Mouse (Mus musculus): ENCODE results near the gene Tdrd9. TPM values are rescaled to one million over a fixed set of nuclear protein-coding genes. Genes with fewer than 3 reads are reported as not detected.

Tdrd9 gene
- polyA plus RNA-seq (2015; fragmentation: Nextera tagmentation; extraction: Ambion mirVana): 0.06 TPM in 1 of 2 replicates, not detected in the other

DNA sequence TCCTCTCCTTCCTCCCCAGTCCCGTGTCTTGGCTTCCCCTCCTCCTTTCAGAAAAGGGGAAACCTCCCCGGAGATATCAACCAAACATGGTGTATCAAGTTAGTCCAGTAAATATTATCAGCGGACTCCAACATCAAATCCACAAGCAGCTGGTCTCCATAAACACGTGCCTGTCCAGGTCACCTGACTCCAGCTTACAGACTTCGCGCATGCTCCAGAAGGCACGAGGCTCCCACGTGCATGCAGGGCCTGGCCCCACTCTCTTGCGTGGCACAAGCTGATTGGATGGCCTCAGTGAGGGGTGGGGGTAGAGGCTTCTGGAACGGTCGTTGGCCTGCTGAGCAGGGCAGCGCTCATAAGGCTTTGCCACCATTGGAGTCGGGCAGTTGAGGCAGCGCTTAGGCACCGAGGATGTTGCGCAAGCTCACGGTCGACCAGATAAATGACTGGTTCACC is at the start of gene Tdrd9:
Tdrd9 (plus strand) TSS at position 329 of the 456 bp plus-strand sequence.
- Histone ChIP-seq H3K4me2 (no peak within 1 kb of the TSS), H3K36me3 (no peaks in the 10 kb centered on the region), H3K9me3 (no peaks in the 10 kb centered on the region), H3K27ac (no peak within 1 kb of the TSS), H3K27me3 (no peaks in the 10 kb centered on the region), H3K4me3 (no peak within 1 kb of the TSS), H3K9ac (no peak within 1 kb of the TSS), H3K4me1 (peaks cover under 1% of the 10 kb centered on the region; the same call in 1 of the 2 replicates)
- WGBS: 80% methylated on average over 18 of the region's 18 CpGs
- no peak for ATAC-seq (ENCODE audit: borderline replicate concordance, extremely low read depth, low FRiP score, low TSS enrichment)

DNA sequence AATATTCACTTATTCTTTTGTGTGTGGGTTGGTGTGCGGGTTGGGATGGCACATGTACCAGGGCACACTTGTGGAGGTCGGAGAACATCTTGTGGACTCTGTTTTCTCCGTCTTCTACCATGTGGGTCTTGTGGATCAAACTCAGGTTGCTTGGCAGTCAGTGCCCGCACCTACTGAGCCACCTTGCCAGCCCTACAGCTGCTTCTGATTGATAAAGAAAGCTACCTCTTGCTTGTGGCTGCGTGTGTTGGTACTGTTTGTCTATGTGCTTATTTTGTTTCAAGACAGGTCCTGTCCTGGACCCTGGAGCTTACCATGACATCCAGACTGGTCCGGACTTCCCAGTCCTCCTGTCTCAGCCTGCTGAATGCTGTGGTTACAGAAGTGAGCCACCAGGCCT is 48.2 kb upstream of the Tdrd9 start:
- WGBS: 85% methylated on average over 6 of the region's 6 CpGs
- no peak overlapping the region for H3K9ac ChIP-seq
- H3K9me3 ChIP-seq: no peaks in the 10 kb centered on the region
- no peak overlapping the region for H3K4me2 ChIP-seq
- H3K27ac ChIP-seq: no peak overlapping the region
- no peak overlapping the region for H3K4me3 ChIP-seq
- no peaks in the 10 kb centered on the region for H3K27me3 ChIP-seq
- H3K36me3 ChIP-seq: no peaks in the 10 kb centered on the region
- ATAC-seq (ENCODE audit: borderline replicate concordance, extremely low read depth, low FRiP score, low TSS enrichment): no peak
- H3K4me1 ChIP-seq: peaks cover 29% of the 10 kb centered on the region

DNA sequence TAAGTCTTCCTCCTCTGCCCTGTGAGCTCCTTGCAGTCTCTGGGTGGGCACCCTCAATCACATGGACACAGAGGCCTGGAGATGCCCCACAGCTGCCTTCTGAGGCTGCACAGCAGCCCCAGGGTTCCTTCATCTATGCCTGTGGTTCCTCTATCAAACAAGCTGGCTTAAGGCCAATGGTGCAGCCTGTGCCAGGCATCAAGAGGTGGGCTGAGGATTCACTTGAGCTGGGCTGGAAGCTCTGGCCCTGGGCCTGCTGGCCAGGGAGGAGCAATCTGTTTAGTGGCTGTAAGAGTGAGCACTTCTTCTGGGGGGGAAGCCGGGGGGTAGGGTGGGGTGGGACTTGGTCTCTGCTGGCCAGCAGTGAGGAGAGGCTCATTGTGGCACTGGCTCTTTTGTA is 44.0 kb upstream of the Tdrd9 start:
- Histone ChIP-seq H3K27ac (peak overlapping the region; percentile 68), H3K9ac (no peak overlapping the region), H3K4me2 (no peak overlapping the region), H3K36me3 (no peaks in the 10 kb centered on the region), H3K27me3 (no peaks in the 10 kb centered on the region), H3K4me3 (no peak overlapping the region), H3K9me3 (no peaks in the 10 kb centered on the region), H3K4me1 (peaks cover 39% of the 10 kb centered on the region)
- 50% methylated on average over 1 of the region's 1 CpGs for WGBS
- peak; percentile 73 for ATAC-seq (ENCODE audit: borderline replicate concordance, extremely low read depth, low FRiP score, low TSS enrichment)

DNA sequence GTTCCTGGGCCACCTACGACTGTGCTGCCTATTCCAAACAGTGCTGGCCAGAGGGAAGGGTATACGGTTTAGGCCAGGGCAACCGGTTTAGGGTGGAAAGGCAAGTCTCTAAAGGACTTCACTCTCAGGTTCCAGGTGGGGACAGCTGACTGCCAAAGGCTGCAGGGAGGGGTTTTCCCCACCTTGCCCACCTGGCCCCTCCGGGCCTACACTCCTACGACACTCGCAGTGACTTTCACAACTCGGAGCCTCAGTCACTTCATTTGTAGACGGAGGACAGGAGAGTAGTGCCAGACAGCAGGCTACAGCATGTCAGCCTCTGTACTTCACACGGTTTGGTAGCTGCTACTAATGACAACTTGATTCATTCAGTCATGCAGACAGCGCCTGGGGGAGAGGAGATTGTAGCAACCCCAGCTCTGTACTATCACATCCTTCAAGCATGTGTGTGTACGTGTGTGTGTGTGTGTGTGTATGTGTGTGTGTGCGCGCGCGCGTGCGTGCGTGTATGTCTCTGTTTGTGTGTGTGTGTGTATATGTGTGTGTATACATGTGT is 42.9 kb upstream of the Tdrd9 start:
- WGBS: 59% methylated on average over 18 of the region's 18 CpGs

DNA sequence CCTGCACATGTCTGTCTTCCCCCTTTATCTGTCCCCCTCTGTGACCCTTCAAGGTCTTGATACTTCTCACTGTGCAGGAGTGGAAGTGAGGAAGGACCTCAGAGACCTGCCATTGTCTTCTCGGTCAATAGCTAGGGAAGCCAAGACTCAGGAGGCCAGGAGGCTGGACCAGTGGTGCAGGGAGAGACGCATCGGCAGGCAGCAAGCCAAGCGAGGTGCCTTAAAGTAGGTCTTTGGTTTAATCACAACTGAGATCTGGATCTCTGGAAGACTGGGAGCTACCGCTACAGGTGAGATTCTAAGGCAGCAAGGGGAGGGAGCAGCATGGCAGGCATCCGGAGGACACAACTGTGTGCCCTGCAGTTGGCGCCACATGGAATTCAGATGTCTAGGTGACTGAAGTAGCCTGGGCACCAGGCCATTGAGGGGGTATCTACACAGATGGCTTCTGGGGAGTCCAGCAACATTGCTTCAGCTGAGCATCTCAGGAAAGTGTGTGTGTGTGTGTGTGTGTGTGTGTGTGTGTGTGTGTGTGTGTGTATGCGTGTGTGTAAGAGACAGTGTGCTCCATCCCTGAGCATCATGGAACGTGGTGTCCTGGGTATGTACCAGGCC is 39.8 kb upstream of the Tdrd9 start:
- H3K36me3 ChIP-seq: no peaks in the 10 kb centered on the region
- H3K27ac ChIP-seq: peak overlapping the region; percentile 77
- 83% methylated on average over 9 of the region's 9 CpGs for WGBS
- peaks cover 66% of the 10 kb centered on the region for H3K4me1 ChIP-seq
- no peaks in the 10 kb centered on the region for H3K27me3 ChIP-seq
- H3K4me3 ChIP-seq: no peak overlapping the region
- H3K9me3 ChIP-seq: no peaks in the 10 kb centered on the region
- no peak overlapping the region for H3K9ac ChIP-seq
- H3K4me2 ChIP-seq: no peak overlapping the region
- no peak for ATAC-seq (ENCODE audit: borderline replicate concordance, extremely low read depth, low FRiP score, low TSS enrichment)

More for the DNA sequence above, 42.9 kb upstream of the Tdrd9 start:
- Histone ChIP-seq H3K27me3 (no peaks in the 10 kb centered on the region), H3K4me2 (no peak overlapping the region), H3K4me3 (no peak overlapping the region), H3K27ac (peak overlapping the region; percentile 68), H3K9me3 (no peaks in the 10 kb centered on the region), H3K36me3 (no peaks in the 10 kb centered on the region), H3K4me1 (peaks cover 50% of the 10 kb centered on the region), H3K9ac (no peak overlapping the region)
- ATAC-seq (ENCODE audit: borderline replicate concordance, extremely low read depth, low FRiP score, low TSS enrichment): no peak

DNA sequence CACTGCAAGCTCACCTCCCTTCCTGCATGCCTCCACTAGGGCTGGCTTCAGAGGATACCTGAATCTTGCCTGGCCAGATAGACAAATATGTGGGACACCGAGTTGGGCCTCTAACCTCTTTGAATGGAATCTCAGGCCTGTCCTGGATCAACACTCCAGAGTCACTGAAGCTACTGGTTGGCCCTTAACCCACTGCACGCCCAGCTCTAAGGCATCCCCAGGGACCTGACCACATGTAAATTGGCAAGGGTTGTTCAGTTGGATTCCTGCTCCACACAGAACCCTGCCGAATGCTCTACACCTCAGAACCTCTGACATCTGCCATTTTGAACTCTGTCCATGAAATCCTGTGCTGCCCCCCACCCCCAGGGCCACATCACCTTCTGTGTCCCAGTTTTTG is 38.8 kb upstream of the Tdrd9 start:
- no peaks in the 10 kb centered on the region for H3K36me3 ChIP-seq
- peaks cover 66% of the 10 kb centered on the region for H3K4me1 ChIP-seq
- H3K4me3 ChIP-seq: no peak overlapping the region
- H3K4me2 ChIP-seq: no peak overlapping the region
- ATAC-seq (ENCODE audit: borderline replicate concordance, extremely low read depth, low FRiP score, low TSS enrichment): no peak
- no peaks in the 10 kb centered on the region for H3K9me3 ChIP-seq
- H3K27me3 ChIP-seq: no peaks in the 10 kb centered on the region
- 43% methylated on average over 3 of the region's 3 CpGs for WGBS
- peak overlapping the region; percentile 77 for H3K27ac ChIP-seq
- H3K9ac ChIP-seq: no peak overlapping the region

DNA sequence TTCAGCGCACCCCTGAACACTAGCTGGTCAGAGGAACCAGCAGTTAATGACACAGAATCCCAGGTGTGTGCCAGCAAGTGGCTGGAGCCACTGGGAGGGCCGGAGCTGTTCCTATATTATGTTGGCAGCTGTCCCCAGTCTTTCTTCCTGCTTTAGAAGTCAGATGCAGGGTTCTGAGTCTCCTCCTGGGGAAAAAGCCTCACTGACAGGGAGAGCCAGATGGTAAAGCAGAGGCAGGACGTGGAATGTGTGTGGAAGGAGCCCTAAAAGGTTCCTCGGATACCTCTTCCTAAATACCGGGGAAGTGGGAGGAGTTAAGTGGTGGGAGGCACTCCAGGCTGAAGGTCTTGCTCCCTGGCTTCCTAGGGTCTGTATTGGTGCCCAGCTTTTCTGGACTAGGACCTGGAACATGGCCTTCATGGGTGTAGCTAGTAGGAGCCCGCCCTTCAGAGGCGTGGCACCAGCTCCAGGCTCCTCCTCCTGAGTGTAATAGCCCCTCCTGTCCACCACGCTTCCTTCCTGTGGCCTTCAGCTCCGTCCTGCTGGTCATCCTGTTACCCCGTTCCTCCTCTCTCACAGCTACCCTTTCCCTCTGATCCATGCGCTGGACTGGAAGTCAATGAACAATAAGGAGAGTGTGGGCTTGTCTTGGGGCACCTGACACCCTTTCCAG is 38.2 kb upstream of the Tdrd9 start:
- Histone ChIP-seq H3K4me1 (peaks cover 66% of the 10 kb centered on the region), H3K27ac (peak overlapping the region; percentile 77), H3K36me3 (no peaks in the 10 kb centered on the region), H3K4me2 (peak overlapping the region; percentile 1; the same call in 1 of the 2 replicates), H3K9me3 (no peaks in the 10 kb centered on the region), H3K4me3 (no peak overlapping the region), H3K9ac (no peak overlapping the region), H3K27me3 (no peaks in the 10 kb centered on the region)
- 45% methylated on average over 11 of the region's 11 CpGs for WGBS
- ATAC-seq (ENCODE audit: borderline replicate concordance, extremely low read depth, low FRiP score, low TSS enrichment): peak; percentile 40; the same call in 1 of the 2 replicates

DNA sequence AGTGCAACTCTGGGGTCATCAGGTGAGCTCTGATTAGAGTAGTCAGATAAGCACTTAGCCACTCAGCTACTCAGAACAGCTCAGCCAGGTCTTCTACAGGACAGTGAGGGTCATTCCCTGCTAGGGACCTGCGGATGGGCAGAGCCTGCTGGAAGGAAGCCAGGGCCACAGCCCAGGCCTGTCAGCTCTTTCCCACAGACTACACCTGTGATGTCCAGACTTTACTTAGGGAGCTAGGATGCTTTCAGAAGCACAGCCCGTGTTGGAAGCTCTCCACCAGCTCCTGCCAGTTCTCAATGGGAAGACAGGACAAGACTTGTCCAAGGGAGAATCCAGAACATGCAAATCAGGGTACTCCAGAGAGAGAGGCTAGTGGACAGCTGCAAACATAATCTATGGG is 37.4 kb upstream of the Tdrd9 start:
- Histone ChIP-seq H3K27ac (peak overlapping the region; percentile 77), H3K9ac (no peak overlapping the region), H3K9me3 (no peaks in the 10 kb centered on the region), H3K36me3 (no peaks in the 10 kb centered on the region), H3K4me1 (peaks cover 68% of the 10 kb centered on the region), H3K27me3 (no peaks in the 10 kb centered on the region), H3K4me3 (no peak overlapping the region), H3K4me2 (peak overlapping the region; percentile 1; the same call in 1 of the 2 replicates)
- ATAC-seq (ENCODE audit: borderline replicate concordance, extremely low read depth, low FRiP score, low TSS enrichment): no peak
- 38% methylated on average over 2 of the region's 2 CpGs for WGBS

DNA sequence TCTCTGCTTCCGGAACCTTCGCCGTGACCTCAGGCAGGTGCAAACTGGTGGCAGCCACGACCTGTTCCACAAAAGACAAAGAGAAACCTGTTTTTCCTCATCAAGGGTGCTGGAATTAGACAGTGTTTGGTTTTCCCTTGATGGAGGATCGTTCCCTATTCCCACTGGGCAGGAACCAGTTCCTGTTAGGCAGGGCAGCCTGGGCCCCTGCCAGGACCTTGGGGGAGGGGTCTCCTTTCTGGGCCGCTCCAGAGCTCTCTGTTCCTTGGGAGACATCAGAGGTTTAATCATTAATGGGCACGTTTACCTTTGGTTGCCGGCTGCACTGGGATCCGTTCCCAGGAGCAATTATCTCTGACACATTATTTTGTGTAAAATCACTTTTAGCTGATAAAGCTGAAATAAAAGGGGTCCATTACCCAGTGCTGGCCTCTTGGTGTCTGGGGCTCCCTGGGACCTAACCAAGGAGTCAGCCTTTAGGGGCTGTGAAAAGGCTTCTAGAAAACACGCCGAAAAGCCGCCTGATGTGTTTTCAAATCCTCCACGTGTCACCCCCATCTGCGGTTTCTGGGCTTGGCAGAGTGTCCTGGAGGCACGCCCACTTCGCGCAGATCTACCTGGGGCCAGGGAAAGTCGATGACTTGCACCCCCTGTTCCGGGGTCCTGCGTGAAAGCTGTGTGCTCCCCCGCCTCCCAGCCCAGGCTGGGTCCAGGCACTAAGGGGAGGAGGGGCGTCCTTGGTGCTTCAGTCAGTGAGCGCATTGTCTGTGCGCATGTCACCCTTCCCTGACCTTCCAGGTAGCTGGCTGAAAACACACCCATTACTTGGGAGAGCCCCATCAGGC is 34.4 kb upstream of the Tdrd9 start:
- no peaks in the 10 kb centered on the region for H3K36me3 ChIP-seq
- H3K4me2 ChIP-seq: peak overlapping the region; percentile 40
- H3K9ac ChIP-seq: 0 out of 2 replicates have a peak overlapping the region, but pooled peaks have one; percentile 6
- peaks cover 70% of the 10 kb centered on the region for H3K4me1 ChIP-seq
- H3K27ac ChIP-seq: peak overlapping the region; percentile 92
- WGBS: 27% methylated on average over 24 of the region's 24 CpGs
- no peaks in the 10 kb centered on the region for H3K27me3 ChIP-seq
- no peaks in the 10 kb centered on the region for H3K9me3 ChIP-seq
- H3K4me3 ChIP-seq: no peak overlapping the region
- ATAC-seq (ENCODE audit: borderline replicate concordance, extremely low read depth, low FRiP score, low TSS enrichment): peak; percentile 77

DNA sequence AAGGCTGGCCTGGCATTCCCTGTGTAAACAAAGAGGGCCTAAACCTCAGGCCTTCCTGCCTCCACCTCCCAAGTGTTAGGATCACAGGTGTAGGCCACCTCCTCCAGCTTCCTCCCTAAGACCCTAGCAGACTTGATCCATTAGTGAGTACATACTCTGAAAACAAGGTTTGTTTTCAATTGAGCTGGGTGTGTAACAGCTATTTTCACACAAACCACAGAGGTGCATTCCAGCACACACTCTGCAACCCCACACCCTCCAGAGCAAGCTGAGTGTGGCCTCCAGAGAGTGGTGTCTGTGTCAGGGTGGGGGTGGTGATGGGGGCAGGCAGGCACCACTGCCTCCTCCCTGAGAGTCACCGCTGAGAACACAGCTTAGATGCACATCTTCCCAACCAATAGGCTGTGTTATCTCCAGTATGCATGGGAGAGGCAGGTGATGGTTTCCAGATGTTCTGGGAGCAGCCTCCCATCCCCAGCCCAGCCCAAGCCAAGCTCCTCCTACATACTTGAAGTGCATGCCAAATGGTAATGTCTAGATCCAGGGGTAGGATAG is 32.7 kb upstream of the Tdrd9 start:
- H3K4me1 ChIP-seq: peaks cover 61% of the 10 kb centered on the region

DNA sequence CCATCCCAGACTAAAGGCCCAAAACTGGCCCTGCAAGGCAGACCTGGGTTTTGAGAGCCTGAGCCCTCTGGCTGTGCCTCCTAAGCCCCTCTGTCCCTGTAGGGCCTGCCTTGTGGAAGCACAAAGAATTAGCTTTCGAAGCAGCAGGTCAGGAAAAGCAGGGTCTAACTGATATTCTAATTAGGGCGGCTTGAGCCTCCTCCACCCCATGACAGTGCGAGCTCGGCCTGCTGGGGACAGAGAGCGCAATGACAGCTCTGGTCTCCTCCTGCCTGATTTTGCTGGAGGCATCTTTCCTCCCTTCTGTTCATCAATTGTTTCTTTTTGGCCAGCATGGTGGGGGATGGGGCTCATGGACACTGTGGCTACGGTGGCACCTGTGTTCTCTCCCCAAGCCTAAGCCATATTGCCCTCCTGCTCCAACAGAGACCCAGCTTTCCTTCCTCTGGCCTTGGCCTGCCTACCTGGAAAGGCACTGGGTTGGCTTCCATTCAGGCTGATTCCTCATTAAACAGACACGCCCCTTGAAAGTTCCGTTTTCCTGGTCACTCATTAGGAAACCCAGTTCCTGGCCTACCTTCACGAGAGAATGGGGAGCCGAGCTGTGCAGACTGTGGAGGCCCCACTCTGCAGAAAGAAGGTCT is 27.8 kb upstream of the Tdrd9 start:
- no peak for ATAC-seq (ENCODE audit: borderline replicate concordance, extremely low read depth, low FRiP score, low TSS enrichment)
- H3K4me1 ChIP-seq: peaks cover 43% of the 10 kb centered on the region
- 69% methylated on average over 10 of the region's 10 CpGs for WGBS
- peak overlapping the region; percentile 31; the same call in 1 of the 2 replicates for H3K4me2 ChIP-seq
- no peaks in the 10 kb centered on the region for H3K9me3 ChIP-seq
- no peaks in the 10 kb centered on the region for H3K27me3 ChIP-seq
- H3K36me3 ChIP-seq: no peaks in the 10 kb centered on the region
- 0 out of 2 replicates have a peak overlapping the region, but pooled peaks have one; percentile 9 for H3K4me3 ChIP-seq
- H3K27ac ChIP-seq: peak overlapping the region; percentile 95
- H3K9ac ChIP-seq: no peak overlapping the region

More for the DNA sequence above, 32.7 kb upstream of the Tdrd9 start:
- peak; percentile 31; the same call in 1 of the 2 replicates for ATAC-seq (ENCODE audit: borderline replicate concordance, extremely low read depth, low FRiP score, low TSS enrichment)
- no peak overlapping the region for H3K4me2 ChIP-seq
- H3K36me3 ChIP-seq: no peaks in the 10 kb centered on the region
- WGBS: 38% methylated on average over 1 of the region's 1 CpGs
- peak overlapping the region; percentile 92 for H3K27ac ChIP-seq
- no peak overlapping the region for H3K9ac ChIP-seq
- no peak overlapping the region for H3K4me3 ChIP-seq
- H3K9me3 ChIP-seq: no peaks in the 10 kb centered on the region
- H3K27me3 ChIP-seq: no peaks in the 10 kb centered on the region

Measured in lung, embryonic 15.5 days (tissue).